Mouse (Mus musculus): ENCODE measurements at regions not wholly inside any gene's neighbourhood (a gene's known extent, or its start where the extent isn't known, plus 50 kb on each side); places are given as distances from the start of the nearest gene placed in this dataset.
"Not testable (repeated sequence)": the region's sequence is repeated elsewhere in the genome, so short reads cannot be mapped to it uniquely, and the experiment has no call there.

DNA sequence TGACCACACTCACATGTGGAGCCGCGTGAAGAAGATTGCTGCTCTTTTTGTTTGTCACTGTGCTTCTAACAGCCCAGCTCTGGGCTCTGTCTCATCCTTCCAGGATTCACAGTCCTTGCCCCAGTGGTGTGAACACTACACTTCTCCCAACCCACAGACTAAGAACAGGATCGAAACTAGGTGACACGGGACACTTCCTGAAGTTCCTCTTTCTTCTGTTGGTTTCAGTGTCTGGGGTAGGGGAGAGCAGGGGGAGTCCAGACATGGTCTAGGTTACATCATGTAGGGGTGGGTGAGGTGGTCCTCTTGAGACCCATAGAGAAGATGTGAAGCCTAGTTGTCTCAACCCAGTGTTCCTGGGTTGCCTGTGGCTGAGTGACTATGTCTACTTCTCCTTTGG lies 128.9 kb downstream of the Tmem121 start:
- Histone ChIP-seq H3K27ac (ENCODE audit: low read depth, low read length) (no peak overlapping the region), H3K27me3 (ENCODE audit: control insufficient read depth, insufficient read depth, low read length) (no peaks in the 10 kb centered on the region), H3K4me1 (ENCODE audit: control insufficient read depth, insufficient read depth, low read length) (no peaks in the 10 kb centered on the region), H3K9ac (ENCODE audit: low read depth, low read length) (no peak overlapping the region), H3K4me3 (ENCODE audit: low read depth, low read length) (no peak overlapping the region), H3K9me3 (replicated peaks; ENCODE audit: control insufficient read depth, low read length) (no peaks in the 10 kb centered on the region), H3K36me3 (ENCODE audit: control insufficient read depth, insufficient read depth, low read length) (no peaks in the 10 kb centered on the region), H3K4me2 (no peak overlapping the region)
- WGBS (ENCODE audit: insufficient replicate concordance), result 87% methylated on average over 4 of the region's 4 CpGs
- ATAC-seq (replicated peaks; ENCODE audit: insufficient number of reproducible peaks, low FRiP score, low TSS enrichment), result no peak

DNA sequence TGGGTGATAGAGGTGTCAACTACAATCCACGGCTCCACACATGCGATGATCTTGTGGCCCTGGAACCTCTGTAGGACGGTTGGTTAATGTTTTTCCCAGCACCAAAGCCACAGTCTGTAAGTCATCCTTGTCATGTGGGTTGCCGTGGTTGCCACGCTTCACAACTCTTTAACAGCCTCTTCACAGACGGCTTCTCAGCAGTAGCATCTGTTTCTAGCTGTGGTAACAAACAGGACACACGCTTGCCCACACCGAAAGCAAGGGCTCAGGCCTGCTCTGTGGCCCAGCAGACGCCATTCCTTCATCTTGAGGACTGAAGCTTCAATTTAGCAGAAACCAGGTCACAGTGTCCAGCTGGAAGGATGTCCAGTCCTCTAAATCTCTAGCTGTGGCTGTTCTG lies 135.4 kb downstream of the Tmem121 start:
- Histone ChIP-seq H3K4me3 (ENCODE audit: low read depth, low read length) (no peak overlapping the region), H3K4me1 (ENCODE audit: control insufficient read depth, insufficient read depth, low read length) (no peaks in the 10 kb centered on the region), H3K36me3 (ENCODE audit: control insufficient read depth, insufficient read depth, low read length) (no peaks in the 10 kb centered on the region), H3K4me2 (no peak overlapping the region), H3K27ac (ENCODE audit: low read depth, low read length) (no peak overlapping the region), H3K9me3 (replicated peaks; ENCODE audit: control insufficient read depth, low read length) (no peaks in the 10 kb centered on the region), H3K27me3 (ENCODE audit: control insufficient read depth, insufficient read depth, low read length) (no peaks in the 10 kb centered on the region), H3K9ac (ENCODE audit: low read depth, low read length) (no peak overlapping the region)
- whole genome bisulfite sequencing (ENCODE audit: insufficient replicate concordance), result 79% methylated on average over 9 of the region's 9 CpGs
- no peak for ATAC-seq (replicated peaks; ENCODE audit: insufficient number of reproducible peaks, low FRiP score, low TSS enrichment)

DNA sequence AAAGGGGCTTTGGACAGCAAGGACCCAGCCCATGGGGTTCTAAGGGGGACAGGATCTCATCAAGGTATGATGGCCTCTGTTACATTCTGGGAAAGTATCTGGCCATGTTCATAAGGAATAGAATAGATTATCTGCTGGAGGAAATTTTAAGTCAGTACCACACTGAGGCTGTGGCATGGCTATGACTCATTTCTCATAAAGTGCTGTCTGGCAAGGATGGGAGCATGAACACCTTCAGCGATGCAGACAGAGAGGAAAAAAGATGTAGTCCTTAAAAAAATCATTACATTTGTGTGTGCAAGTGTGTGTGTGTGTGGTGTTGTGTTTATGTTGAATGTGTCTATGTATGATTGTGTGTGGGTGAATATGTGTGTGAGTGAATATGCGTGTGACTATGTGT lies 136.4 kb downstream of the Tmem121 start:
- no peaks in the 10 kb centered on the region for H3K36me3 ChIP-seq (ENCODE audit: control insufficient read depth, insufficient read depth, low read length)
- no peak overlapping the region for H3K4me3 ChIP-seq (ENCODE audit: low read depth, low read length)
- H3K27me3 ChIP-seq (ENCODE audit: control insufficient read depth, insufficient read depth, low read length), result no peaks in the 10 kb centered on the region
- no peak overlapping the region for H3K9ac ChIP-seq (ENCODE audit: low read depth, low read length)
- no peaks in the 10 kb centered on the region for H3K4me1 ChIP-seq (ENCODE audit: control insufficient read depth, insufficient read depth, low read length)
- no peak overlapping the region for H3K27ac ChIP-seq (ENCODE audit: low read depth, low read length)
- no peaks in the 10 kb centered on the region for H3K9me3 ChIP-seq (replicated peaks; ENCODE audit: control insufficient read depth, low read length)
- WGBS (ENCODE audit: insufficient replicate concordance), result 84% methylated on average over 2 of the region's 2 CpGs
- no peak for ATAC-seq (replicated peaks; ENCODE audit: insufficient number of reproducible peaks, low FRiP score, low TSS enrichment)
- no peak overlapping the region for H3K4me2 ChIP-seq

DNA sequence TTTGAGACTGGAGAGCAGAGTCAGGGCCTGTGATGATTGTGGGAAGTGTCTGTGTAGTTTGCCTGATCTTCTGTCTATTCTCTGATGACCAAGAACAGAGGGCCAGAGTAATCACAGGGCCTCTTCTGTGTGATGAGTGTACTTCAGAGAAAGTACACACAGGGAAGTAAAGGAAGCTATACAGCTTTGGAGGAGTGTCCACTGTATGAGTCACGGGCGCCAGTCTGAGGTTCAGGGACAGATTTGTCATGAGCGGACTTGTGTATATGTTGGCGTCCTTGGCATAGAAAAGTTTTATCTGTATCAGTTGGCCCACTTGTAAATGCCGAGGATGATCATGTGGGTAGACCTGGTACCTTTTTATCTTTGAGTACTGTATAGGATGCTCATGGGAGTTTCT lies 142.1 kb downstream of the Tmem121 start:
- H3K27ac ChIP-seq (ENCODE audit: low read depth, low read length), result no peak overlapping the region
- no peak for ATAC-seq (replicated peaks; ENCODE audit: insufficient number of reproducible peaks, low FRiP score, low TSS enrichment)
- 81% methylated on average over 5 of the region's 5 CpGs for WGBS (ENCODE audit: insufficient replicate concordance)
- no peaks in the 10 kb centered on the region for H3K27me3 ChIP-seq (ENCODE audit: control insufficient read depth, insufficient read depth, low read length)
- H3K4me1 ChIP-seq (ENCODE audit: control insufficient read depth, insufficient read depth, low read length), result no peaks in the 10 kb centered on the region
- H3K9me3 ChIP-seq (replicated peaks; ENCODE audit: control insufficient read depth, low read length), result no peaks in the 10 kb centered on the region
- no peak overlapping the region for H3K4me3 ChIP-seq (ENCODE audit: low read depth, low read length)
- no peak overlapping the region for H3K4me2 ChIP-seq
- H3K36me3 ChIP-seq (ENCODE audit: control insufficient read depth, insufficient read depth, low read length), result no peaks in the 10 kb centered on the region
- no peak overlapping the region for H3K9ac ChIP-seq (ENCODE audit: low read depth, low read length)

DNA sequence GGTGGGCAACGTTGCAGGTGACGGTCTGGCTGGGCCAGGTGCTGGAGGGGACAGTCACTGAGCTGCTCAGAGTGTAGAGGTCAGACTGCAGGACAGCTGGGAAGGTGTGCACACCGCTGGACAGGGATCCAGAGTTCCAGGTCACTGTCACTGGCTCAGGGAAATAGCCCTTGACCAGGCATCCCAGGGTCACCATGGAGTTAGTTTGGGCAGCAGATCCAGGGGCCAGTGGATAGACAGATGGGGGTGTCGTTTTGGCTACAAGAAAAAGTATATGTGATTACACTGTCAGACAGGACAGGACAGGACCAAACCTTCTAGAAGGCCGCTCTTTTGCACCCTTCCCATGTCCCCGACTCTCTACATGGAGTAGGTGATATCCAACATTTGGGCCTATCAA lies 144.5 kb downstream of the Tmem121 start:
- H3K36me3 ChIP-seq (ENCODE audit: control insufficient read depth, insufficient read depth, low read length), result no peaks in the 10 kb centered on the region
- 75% methylated on average over 6 of the region's 6 CpGs for WGBS (ENCODE audit: insufficient replicate concordance)
- H3K4me3 ChIP-seq (ENCODE audit: low read depth, low read length), result no peak overlapping the region
- H3K4me1 ChIP-seq (ENCODE audit: control insufficient read depth, insufficient read depth, low read length), result no peaks in the 10 kb centered on the region
- no peak overlapping the region for H3K4me2 ChIP-seq
- no peak overlapping the region for H3K27ac ChIP-seq (ENCODE audit: low read depth, low read length)
- H3K9ac ChIP-seq (ENCODE audit: low read depth, low read length), result no peak overlapping the region
- no peaks in the 10 kb centered on the region for H3K27me3 ChIP-seq (ENCODE audit: control insufficient read depth, insufficient read depth, low read length)
- ATAC-seq (replicated peaks; ENCODE audit: insufficient number of reproducible peaks, low FRiP score, low TSS enrichment), result no peak
- no peaks in the 10 kb centered on the region for H3K9me3 ChIP-seq (replicated peaks; ENCODE audit: control insufficient read depth, low read length)

DNA sequence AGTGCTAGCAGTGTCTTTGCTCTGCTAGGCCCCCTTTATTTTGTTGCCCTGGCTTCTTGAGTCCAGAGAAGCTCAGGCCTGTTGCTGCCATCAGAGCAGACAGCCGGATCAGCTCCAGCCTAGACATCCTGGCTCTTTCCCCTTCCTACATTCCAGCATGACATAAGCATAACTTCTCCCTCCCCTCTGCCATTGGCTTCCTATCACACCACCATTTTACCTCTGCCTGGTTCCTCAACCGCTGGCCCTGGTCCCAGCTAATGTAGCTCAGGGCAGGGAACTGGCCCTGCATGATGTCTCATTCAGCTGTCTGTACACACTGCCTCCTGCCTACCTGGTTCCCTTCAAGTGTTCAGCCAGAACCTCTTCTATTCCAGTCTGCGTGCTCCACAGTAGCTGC lies 146.5 kb downstream of the Tmem121 start:
- H3K9ac ChIP-seq (ENCODE audit: low read depth, low read length), result no peak overlapping the region
- H3K4me3 ChIP-seq (ENCODE audit: low read depth, low read length), result no peak overlapping the region
- no peaks in the 10 kb centered on the region for H3K36me3 ChIP-seq (ENCODE audit: control insufficient read depth, insufficient read depth, low read length)
- WGBS (ENCODE audit: insufficient replicate concordance), result 75% methylated on average over 3 of the region's 3 CpGs
- no peaks in the 10 kb centered on the region for H3K4me1 ChIP-seq (ENCODE audit: control insufficient read depth, insufficient read depth, low read length)
- H3K9me3 ChIP-seq (replicated peaks; ENCODE audit: control insufficient read depth, low read length), result no peaks in the 10 kb centered on the region
- no peak overlapping the region for H3K4me2 ChIP-seq
- H3K27me3 ChIP-seq (ENCODE audit: control insufficient read depth, insufficient read depth, low read length), result no peaks in the 10 kb centered on the region
- ATAC-seq (replicated peaks; ENCODE audit: insufficient number of reproducible peaks, low FRiP score, low TSS enrichment), result no peak
- H3K27ac ChIP-seq (ENCODE audit: low read depth, low read length), result no peak overlapping the region

DNA sequence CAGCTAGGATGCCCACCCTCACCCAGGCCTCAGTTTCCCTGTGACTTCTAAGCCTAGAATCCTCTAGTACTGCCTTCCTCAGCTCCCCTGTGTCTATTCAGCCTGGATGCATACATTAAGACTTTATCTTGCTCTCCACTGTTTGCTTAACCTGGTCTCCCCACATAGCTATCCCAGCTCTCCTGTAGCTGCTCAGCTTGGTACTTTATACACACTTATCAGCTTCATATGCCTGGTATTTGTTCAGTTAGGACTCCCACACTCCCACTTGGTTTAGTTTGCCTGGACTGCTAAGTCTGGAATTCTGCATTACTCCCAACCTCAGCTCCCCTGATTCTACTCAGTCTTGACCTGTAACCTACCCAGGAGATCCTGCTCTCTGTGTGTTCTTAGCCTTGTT lies 147.7 kb downstream of the Tmem121 start:
- Histone ChIP-seq H3K9me3 (replicated peaks; ENCODE audit: control insufficient read depth, low read length) (no peaks in the 10 kb centered on the region), H3K27me3 (ENCODE audit: control insufficient read depth, insufficient read depth, low read length) (no peaks in the 10 kb centered on the region), H3K4me1 (ENCODE audit: control insufficient read depth, insufficient read depth, low read length) (no peaks in the 10 kb centered on the region), H3K4me3 (ENCODE audit: low read depth, low read length) (no peak overlapping the region), H3K36me3 (ENCODE audit: control insufficient read depth, insufficient read depth, low read length) (no peaks in the 10 kb centered on the region), H3K27ac (ENCODE audit: low read depth, low read length) (no peak overlapping the region), H3K4me2 (no peak overlapping the region), H3K9ac (ENCODE audit: low read depth, low read length) (no peak overlapping the region)
- no peak for ATAC-seq (replicated peaks; ENCODE audit: insufficient number of reproducible peaks, low FRiP score, low TSS enrichment)

DNA sequence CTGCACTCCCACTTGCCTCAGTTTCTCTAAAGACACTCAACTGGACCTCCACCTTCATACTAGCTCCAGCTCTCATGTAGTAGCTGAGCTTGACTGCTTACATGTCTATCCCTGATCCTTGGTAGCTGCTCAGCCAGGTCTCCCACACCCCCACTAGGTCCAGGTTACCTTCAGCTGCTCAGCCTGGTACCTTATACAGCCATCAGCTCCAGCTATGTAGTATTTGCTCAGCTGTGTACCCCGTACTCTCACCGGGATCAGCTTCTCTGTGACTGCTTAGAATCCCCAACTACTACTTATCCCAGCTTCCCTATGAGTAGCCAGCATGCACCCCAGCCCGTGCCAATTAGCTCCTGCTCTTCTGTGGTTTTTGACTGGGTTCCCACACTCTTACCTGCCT lies 148.1 kb downstream of the Tmem121 start:
- H3K4me3 ChIP-seq (ENCODE audit: low read depth, low read length); H3K36me3 ChIP-seq (ENCODE audit: control insufficient read depth, insufficient read depth, low read length); H3K4me2 ChIP-seq; H3K27ac ChIP-seq (ENCODE audit: low read depth, low read length); H3K4me1 ChIP-seq (ENCODE audit: control insufficient read depth, insufficient read depth, low read length); H3K9ac ChIP-seq (ENCODE audit: low read depth, low read length); ATAC-seq (replicated peaks; ENCODE audit: insufficient number of reproducible peaks, low FRiP score, low TSS enrichment); H3K27me3 ChIP-seq (ENCODE audit: control insufficient read depth, insufficient read depth, low read length); H3K9me3 ChIP-seq (replicated peaks; ENCODE audit: control insufficient read depth, low read length): not testable (repeated sequence)
- WGBS (ENCODE audit: insufficient replicate concordance), result 74% methylated on average over 3 of the region's 3 CpGs

DNA sequence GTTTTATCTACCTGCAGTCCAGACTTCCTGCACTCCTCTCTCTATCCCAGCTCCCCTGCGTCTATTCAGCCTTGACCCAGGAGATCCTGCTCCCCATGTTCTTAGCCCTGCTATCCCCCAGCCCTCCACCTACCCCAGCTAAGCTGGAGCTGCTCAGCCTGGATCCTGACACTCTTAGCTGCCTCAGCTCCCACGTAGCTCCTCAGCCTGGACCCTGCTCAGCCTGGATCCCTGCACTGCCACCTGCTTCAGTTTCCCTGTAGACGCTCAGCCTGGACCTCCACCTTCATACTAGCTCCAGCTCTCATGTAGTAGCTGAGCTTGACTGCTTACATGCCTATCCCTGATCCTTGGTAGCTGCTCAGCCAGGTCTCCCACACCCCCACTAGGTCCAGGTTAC lies 151.5 kb downstream of the Tmem121 start:
- H3K36me3 ChIP-seq (ENCODE audit: control insufficient read depth, insufficient read depth, low read length), result no peaks in the 10 kb centered on the region
- H3K4me2 ChIP-seq, result no peak overlapping the region
- ATAC-seq (replicated peaks; ENCODE audit: insufficient number of reproducible peaks, low FRiP score, low TSS enrichment), result no peak
- 48% methylated on average over 3 of the region's 3 CpGs for WGBS (ENCODE audit: insufficient replicate concordance)
- H3K9me3 ChIP-seq (replicated peaks; ENCODE audit: control insufficient read depth, low read length), result no peaks in the 10 kb centered on the region
- H3K4me1 ChIP-seq (ENCODE audit: control insufficient read depth, insufficient read depth, low read length), result no peaks in the 10 kb centered on the region
- no peaks in the 10 kb centered on the region for H3K27me3 ChIP-seq (ENCODE audit: control insufficient read depth, insufficient read depth, low read length)
- H3K4me3 ChIP-seq (ENCODE audit: low read depth, low read length), result no peak overlapping the region
- no peak overlapping the region for H3K9ac ChIP-seq (ENCODE audit: low read depth, low read length)
- H3K27ac ChIP-seq (ENCODE audit: low read depth, low read length), result no peak overlapping the region

Measured in heart, embryonic 11.5 days (tissue).